Mouse (Mus musculus) bone marrow, adult 2 months (tissue): ENCODE results near the gene Sesn2.

ENCODE experiments used
- CTCF ChIP-seq: fragments of 200-500 bp; IDR thresholded peaks from 2 replicates; pipeline ENCODE4 v1.5.1; 2011; ENCODE audit warnings: low read length, control low read depth; ENCODE audit not compliant: control insufficient read depth, insufficient read depth
- POLR2A ChIP-seq: fragments of 200-500 bp; IDR thresholded peaks from 2 replicates; pipeline ENCODE4 v1.6.1; 2011; ENCODE audit warnings: low read depth, mild to moderate bottlenecking, control low read depth, low read length, borderline replicate concordance; ENCODE audit not compliant: control insufficient read depth

GRCm38 (mm10) chr4:132469873-132470272 is 40.4 kb downstream of the Sesn2 start:
- no peak for TF ChIP-seq POLR2A
- no peak for TF ChIP-seq CTCF
